Mouse (Mus musculus): ENCODE data around the gene Lrrc57. TPM values are rescaled to one million over a fixed set of nuclear protein-coding genes. Genes with fewer than 3 reads are reported as not detected.

Gene Lrrc57
- total RNA-seq (2021) = 10 to 100 TPM; 33.4 to 37.5 TPM

- DNase-seq (ENCODE audit: extremely low spot score in 1 of 2, low spot score in 1 of 2) = peak; percentile 88 to 93
These were observed at the start of gene Lrrc57, which contains the start of gene Haus2 for GRCm38 (mm10) chr2:120608830-120609723. Gene Lrrc57 (minus strand): TSS chr2:120609520. Gene Haus2 (plus strand): TSS chr2:120609383.

DNA sequence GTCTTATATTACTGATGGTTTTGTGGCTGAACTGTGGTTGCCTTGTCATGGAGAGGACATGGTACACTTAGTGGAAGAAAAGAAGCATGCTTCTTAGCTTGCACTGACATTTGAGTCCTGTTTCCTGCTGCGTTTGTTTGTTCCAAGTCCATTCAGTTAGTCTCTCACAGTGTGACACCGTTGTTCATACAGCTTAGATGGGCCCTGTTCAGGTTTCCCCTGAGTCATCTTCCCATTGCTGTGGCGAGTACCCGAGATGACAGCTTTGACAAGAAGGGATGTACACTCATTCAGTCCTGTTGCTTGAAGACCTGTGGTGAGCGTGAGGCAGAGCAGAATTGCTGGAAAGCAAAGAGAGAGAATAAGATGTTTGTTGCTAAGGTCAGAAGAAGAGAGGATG lies 49.2 kb upstream of the Lrrc57 start:
- no peak for DNase-seq (ENCODE audit: extremely low spot score in 1 of 2, low spot score in 1 of 2)

GRCm38 (mm10) chr2:120656711-120657110 lies 47.4 kb upstream of the Lrrc57 start:
- DNase-seq (ENCODE audit: extremely low spot score in 1 of 2, low spot score in 1 of 2) = no peak

GRCm38 (mm10) chr2:120655905-120656304 lies 46.6 kb upstream of the Lrrc57 start:
- DNase-seq (ENCODE audit: extremely low spot score in 1 of 2, low spot score in 1 of 2) = no peak

GRCm38 (mm10) chr2:120654693-120655092 lies 45.4 kb upstream of the Lrrc57 start:
- DNase-seq (ENCODE audit: extremely low spot score in 1 of 2, low spot score in 1 of 2) = no peak

GRCm38 (mm10) chr2:120652925-120653284 lies 43.6 kb upstream of the Lrrc57 start:
- no peak for DNase-seq (ENCODE audit: extremely low spot score in 1 of 2, low spot score in 1 of 2)

DNA sequence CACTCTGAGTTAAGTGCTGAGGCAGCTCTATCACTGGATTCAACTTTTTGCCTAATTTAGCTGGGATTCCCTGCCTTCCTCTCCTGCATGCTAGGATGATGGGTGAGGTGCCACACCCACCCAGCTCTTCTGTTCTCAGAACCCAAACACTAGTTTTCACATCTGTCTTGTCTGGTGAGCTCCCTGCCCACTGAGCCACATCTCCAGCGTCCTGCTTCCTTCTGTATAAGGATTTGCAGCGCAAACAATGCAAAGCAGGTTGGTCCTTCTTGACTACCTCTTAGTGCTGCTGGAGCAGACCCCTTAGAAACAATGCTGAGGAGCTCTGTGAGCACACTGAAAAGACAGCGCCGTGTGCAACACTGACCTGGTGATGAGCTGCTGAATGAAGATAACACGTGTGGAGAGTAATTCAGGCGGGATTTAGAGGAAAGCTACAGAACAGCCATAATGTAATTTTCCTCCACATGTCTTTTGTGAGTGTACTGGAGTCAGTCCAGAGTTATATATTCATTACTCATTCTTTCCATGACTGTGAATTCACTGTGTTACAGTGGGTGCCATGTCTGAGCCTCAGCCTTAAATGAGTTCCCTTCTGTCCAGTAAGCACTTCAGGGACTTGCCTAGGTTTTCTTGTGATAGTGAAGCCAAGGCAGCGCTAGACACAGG lies 43.1 kb upstream of the Lrrc57 start:
- DNase-seq (ENCODE audit: extremely low spot score in 1 of 2, low spot score in 1 of 2) = no peak

GRCm38 (mm10) chr2:120646777-120647176 lies 37.5 kb upstream of the Lrrc57 start:
- DNase-seq (ENCODE audit: extremely low spot score in 1 of 2, low spot score in 1 of 2) = no peak

- DNase-seq (ENCODE audit: extremely low spot score in 1 of 2, low spot score in 1 of 2) = peak in 1 of 2 experiments; percentile 19
These were observed 34.5 kb upstream of the Lrrc57 start for GRCm38 (mm10) chr2:120643836-120644235.

DNA sequence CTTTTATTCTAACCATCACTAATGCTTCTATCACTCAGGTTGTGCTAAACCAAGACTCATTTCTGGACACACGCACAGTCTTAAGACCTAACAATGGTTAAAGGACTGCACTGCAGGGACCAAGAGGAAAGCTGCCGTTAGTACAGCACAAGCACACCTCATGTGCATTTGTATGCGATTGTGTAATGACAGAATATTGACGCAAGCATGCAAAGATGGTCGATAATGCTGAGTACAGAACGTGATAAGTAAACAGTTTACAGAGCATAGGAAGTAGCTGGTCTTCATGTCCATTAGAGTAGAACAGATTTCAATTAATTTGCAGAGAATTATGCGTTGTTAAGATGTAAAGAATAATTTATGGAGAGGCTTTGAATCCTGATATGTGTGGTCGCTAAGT lies 31.5 kb upstream of the Lrrc57 start:
- no peak for DNase-seq (ENCODE audit: extremely low spot score in 1 of 2, low spot score in 1 of 2)

DNA sequence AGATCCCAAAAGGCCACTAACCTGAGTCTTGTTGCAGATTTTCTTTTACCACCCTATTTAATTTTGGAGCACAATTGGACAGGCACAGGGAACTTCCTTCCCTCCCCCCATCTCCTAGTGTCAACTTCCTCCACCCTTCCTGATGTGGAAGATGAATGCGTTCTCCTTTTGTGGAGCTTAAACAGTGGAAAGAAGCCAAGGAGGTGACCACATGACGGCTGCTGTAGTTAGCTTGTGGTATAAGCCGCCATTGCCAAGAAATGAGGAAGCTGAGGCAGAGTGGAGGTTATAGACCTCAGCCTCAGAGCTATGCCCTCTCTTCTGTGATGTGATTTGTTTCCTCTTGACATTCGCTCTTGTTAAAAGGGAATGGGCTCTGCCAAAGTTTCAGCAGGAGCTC lies 22.6 kb upstream of the Lrrc57 start:
- no peak for DNase-seq (ENCODE audit: extremely low spot score in 1 of 2, low spot score in 1 of 2)

DNA sequence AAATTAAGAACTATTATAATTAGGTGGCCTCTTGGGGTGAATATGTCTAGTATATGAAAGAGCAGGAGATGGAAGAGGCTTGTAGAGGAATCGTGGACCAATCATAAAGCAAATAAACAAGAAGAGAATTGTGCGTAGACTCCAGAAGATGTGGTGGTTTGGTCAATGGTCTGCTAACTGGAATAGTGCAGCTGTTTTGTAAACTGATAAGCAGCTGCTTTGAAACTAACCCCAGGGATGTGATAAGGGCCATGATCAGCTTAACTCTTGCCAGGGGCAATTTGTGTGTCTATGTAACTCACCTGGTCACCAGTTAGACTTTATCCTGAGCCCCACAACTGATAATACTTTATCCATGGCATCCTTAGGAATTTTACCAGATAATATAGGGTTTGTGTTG lies 22.2 kb upstream of the Lrrc57 start:
- no peak for DNase-seq (ENCODE audit: extremely low spot score in 1 of 2, low spot score in 1 of 2)

DNA sequence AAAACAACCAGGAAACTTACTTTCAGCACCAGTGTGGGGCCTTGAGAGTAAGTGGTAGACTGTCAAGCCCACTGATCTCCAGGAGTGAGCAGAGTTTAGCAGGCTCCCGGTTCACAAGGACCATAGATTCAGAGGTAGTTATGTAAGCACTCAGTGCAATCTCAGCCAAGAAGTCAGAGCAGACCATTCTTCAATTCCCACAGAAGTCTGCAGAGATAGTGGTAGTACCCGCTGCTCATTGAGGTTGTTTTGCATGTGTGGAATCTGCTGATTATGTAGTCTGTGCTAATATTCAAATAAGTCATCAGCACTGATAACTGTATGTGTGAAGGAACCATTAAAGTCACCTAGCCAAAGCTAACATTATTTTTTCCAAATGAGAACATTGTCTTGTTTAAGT lies 21.3 kb upstream of the Lrrc57 start:
- no peak for DNase-seq (ENCODE audit: extremely low spot score in 1 of 2, low spot score in 1 of 2)

- no peak for DNase-seq (ENCODE audit: extremely low spot score in 1 of 2, low spot score in 1 of 2)
These were observed 20.9 kb upstream of the Lrrc57 start for GRCm38 (mm10) chr2:120630246-120630645.

DNA sequence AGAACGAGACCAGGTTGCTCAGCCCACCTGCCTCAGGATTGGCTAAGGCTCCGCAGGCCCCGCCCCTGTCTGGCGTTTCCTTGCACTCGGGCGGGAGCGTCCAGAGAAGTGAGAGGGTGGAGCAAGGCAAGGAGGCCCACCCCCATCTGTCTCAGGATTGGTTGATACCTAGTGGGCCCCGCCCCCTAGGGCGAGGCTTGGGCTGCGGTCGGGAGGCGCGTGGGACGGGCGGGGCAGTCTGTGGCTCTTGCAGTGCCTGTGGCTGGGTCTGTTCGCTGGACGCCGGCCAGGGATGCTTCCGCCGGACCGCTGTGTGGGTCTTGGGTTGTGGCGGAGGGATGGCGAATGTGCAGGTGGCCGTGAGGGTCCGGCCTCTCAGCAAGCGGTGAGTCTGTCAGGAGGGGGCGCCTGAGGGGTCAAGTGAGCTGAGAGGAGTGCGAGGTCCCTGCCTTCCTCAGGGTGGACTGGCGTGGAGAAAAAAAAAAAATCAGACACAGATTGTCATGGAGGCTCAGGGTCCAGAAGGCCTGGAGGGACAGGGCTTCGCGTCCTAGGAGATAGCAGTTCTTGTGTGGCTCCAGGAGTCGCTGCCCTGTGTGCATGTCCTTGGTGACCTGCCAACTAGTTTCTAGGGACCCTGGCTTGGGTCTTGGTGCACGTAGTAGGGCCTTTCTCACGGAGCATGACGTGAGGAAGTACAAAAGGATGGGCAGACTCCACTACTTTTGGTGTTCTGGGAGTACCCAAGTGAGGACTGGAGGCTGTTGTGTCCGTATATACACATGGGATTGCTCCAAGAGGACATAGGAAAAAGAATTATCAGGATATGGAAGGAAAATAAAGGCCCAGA lies 19.8 kb upstream of the Lrrc57 start, which contains the start of gene Stard9:
Gene Stard9, plus strand, starts transcription at position 236 of the 850 bp plus-strand sequence.
- peak; percentile 82 to 86 for DNase-seq (ENCODE audit: extremely low spot score in 1 of 2, low spot score in 1 of 2)

GRCm38 (mm10) chr2:120628076-120628865 lies 19.0 kb upstream of the Lrrc57 start:
- no peak for DNase-seq (ENCODE audit: extremely low spot score in 1 of 2, low spot score in 1 of 2)

GRCm38 (mm10) chr2:120622920-120623319 lies 13.6 kb upstream of the Lrrc57 start:
- DNase-seq (ENCODE audit: extremely low spot score in 1 of 2, low spot score in 1 of 2) = no peak

DNA sequence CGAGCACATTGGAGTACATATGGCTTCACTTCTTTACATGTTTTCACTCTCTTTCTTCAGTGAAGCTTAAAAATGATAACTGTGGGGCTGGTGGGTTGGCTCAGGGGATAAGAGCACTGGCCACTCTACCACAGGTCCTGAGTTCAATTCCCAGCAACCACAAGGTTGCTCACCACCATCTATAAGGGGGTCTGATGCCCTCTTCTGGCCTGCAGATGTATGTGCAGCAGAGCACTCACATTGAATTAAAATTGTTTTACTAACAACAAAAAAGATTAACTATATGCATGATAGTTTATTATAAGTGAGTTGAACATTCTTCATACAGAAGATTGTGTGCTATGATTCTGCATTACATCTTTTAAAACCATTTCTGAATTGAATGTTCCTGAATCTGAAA lies 10.2 kb upstream of the Lrrc57 start:
- no peak for DNase-seq (ENCODE audit: extremely low spot score in 1 of 2, low spot score in 1 of 2)

GRCm38 (mm10) chr2:120616279-120617163 lies 7.2 kb upstream of the Lrrc57 start:
- DNase-seq (ENCODE audit: extremely low spot score in 1 of 2, low spot score in 1 of 2) = no peak

Data from layer of hippocampus, postnatal 25 days (tissue).